Mouse (Mus musculus): ENCODE data around the gene H2afv. TPM values are rescaled to one million over a fixed set of nuclear protein-coding genes. Genes with fewer than 3 reads are reported as not detected.

The H2afv gene
- total RNA-seq, 1 experiment = 192 TPM

GRCm38 (mm10) chr11:6474381-6474780 lies 30.1 kb upstream of the H2afv start:
- Histone ChIP-seq H3K36me3 (ENCODE audit: control insufficient read depth, insufficient read depth, low read length, poor library complexity, severe bottlenecking) (peaks cover 9% of the 10 kb centered on the region), H3K9ac (ENCODE audit: insufficient read depth, low read depth, low read length, poor library complexity, severe bottlenecking) (peak overlapping the region; percentile 80; the same call in 1 of the 2 replicates), H3K9me3 (ENCODE audit: control insufficient read depth, insufficient read depth, low read depth, low read length) (no peaks in the 10 kb centered on the region), H3K4me1 (ENCODE audit: control insufficient read depth in 2 of 2, insufficient read depth in 2 of 2, low read length in 2 of 2, poor library complexity in 1 of 2) (peaks cover 6 to 22% of the 10 kb centered on the region in 2 experiments), H3K27ac (ENCODE audit: insufficient read depth, low read depth, low read length, poor library complexity, severe bottlenecking) (peak overlapping the region; percentile 84; the same call in 1 of the 2 replicates), H3K4me3 (ENCODE audit: insufficient read depth in 1 of 2, low read depth in 1 of 2, low read length in 2 of 2, poor library complexity in 1 of 2, severe bottlenecking in 1 of 2) (peak overlapping the region; percentile 88 to 91)
- in situ Hi-C loops (cut with MboI; ENCODE audit: low sequenced_read_pairs in 2 of 2, unreplicated experiment in 2 of 2) = no loop called here
- DNase-seq (ENCODE audit: low read depth, low spot score) = no peak
- no peak for TF ChIP-seq MAFK (IDR thresholded peaks at IDR 0.05; ENCODE audit: insufficient read depth, low read depth, low read length)
- TF ChIP-seq ZNF384 (IDR thresholded peaks at IDR 0.05; ENCODE audit: low read depth, low read length) = no peak
- no peak for TF ChIP-seq ZC3H11A (IDR thresholded peaks at IDR 0.05; ENCODE audit: borderline replicate concordance, low read depth, low read length)
- no peak for TF ChIP-seq CHD2 (IDR thresholded peaks at IDR 0.05; ENCODE audit: low read depth, low read length)
- TF ChIP-seq HCFC1 (IDR thresholded peaks at IDR 0.05; ENCODE audit: borderline replicate concordance, insufficient read depth, low read length) = no peak

- H3K36me3 ChIP-seq (ENCODE audit: control insufficient read depth, insufficient read depth, low read length, poor library complexity, severe bottlenecking) = peaks cover 9% of the 10 kb centered on the region
- H3K9ac ChIP-seq (ENCODE audit: insufficient read depth, low read depth, low read length, poor library complexity, severe bottlenecking) = no peak overlapping the region; the same call in 1 of the 2 replicates
- H3K9me3 ChIP-seq (ENCODE audit: control insufficient read depth, insufficient read depth, low read depth, low read length) = no peaks in the 10 kb centered on the region
- in situ Hi-C loops (cut with MboI; ENCODE audit: low sequenced_read_pairs in 2 of 2, unreplicated experiment in 2 of 2) = no loop called here
- no peak for DNase-seq (ENCODE audit: low read depth, low spot score)
- H3K4me3 ChIP-seq (ENCODE audit: insufficient read depth in 1 of 2, low read depth in 1 of 2, low read length in 2 of 2, poor library complexity in 1 of 2, severe bottlenecking in 1 of 2) = peak overlapping the region; percentile 44 to 91; a peak in 3 of 4 replicates
- no peak for TF ChIP-seq CHD2 (IDR thresholded peaks at IDR 0.05; ENCODE audit: low read depth, low read length)
- TF ChIP-seq HCFC1 (IDR thresholded peaks at IDR 0.05; ENCODE audit: borderline replicate concordance, insufficient read depth, low read length) = no peak
- TF ChIP-seq ZNF384 (IDR thresholded peaks at IDR 0.05; ENCODE audit: low read depth, low read length) = no peak
- TF ChIP-seq ZC3H11A (IDR thresholded peaks at IDR 0.05; ENCODE audit: borderline replicate concordance, low read depth, low read length) = no peak
- no peak for TF ChIP-seq MAFK (IDR thresholded peaks at IDR 0.05; ENCODE audit: insufficient read depth, low read depth, low read length)
- H3K4me1 ChIP-seq (ENCODE audit: control insufficient read depth in 2 of 2, insufficient read depth in 2 of 2, low read length in 2 of 2, poor library complexity in 1 of 2) = peaks cover 6 to 22% of the 10 kb centered on the region in 2 experiments
- H3K27ac ChIP-seq (ENCODE audit: insufficient read depth, low read depth, low read length, poor library complexity, severe bottlenecking) = no peak overlapping the region
Measured at GRCm38 (mm10) chr11:6472076-6472475, 27.8 kb upstream of the H2afv start.

- no peak for DNase-seq (ENCODE audit: low read depth, low spot score)
- Histone ChIP-seq H3K36me3 (ENCODE audit: control insufficient read depth, insufficient read depth, low read length, poor library complexity, severe bottlenecking) (peaks cover 11% of the 10 kb centered on the region), H3K4me3 (ENCODE audit: insufficient read depth in 1 of 2, low read depth in 1 of 2, low read length in 2 of 2, poor library complexity in 1 of 2, severe bottlenecking in 1 of 2) (no peak overlapping the region; a peak in 1 of 4 replicates), H3K9ac (ENCODE audit: insufficient read depth, low read depth, low read length, poor library complexity, severe bottlenecking) (no peak overlapping the region), H3K27ac (ENCODE audit: insufficient read depth, low read depth, low read length, poor library complexity, severe bottlenecking) (no peak overlapping the region), H3K9me3 (ENCODE audit: control insufficient read depth, insufficient read depth, low read depth, low read length) (no peaks in the 10 kb centered on the region), H3K4me1 (ENCODE audit: control insufficient read depth in 2 of 2, insufficient read depth in 2 of 2, low read length in 2 of 2, poor library complexity in 1 of 2) (peaks cover 6 to 22% of the 10 kb centered on the region in 2 experiments; a peak in 3 of 4 replicates)
- TF ChIP-seq ZC3H11A (IDR thresholded peaks at IDR 0.05; ENCODE audit: borderline replicate concordance, low read depth, low read length) (no peak), MAFK (IDR thresholded peaks at IDR 0.05; ENCODE audit: insufficient read depth, low read depth, low read length) (no peak), CHD2 (IDR thresholded peaks at IDR 0.05; ENCODE audit: low read depth, low read length) (no peak), ZNF384 (IDR thresholded peaks at IDR 0.05; ENCODE audit: low read depth, low read length) (no peak), HCFC1 (IDR thresholded peaks at IDR 0.05; ENCODE audit: borderline replicate concordance, insufficient read depth, low read length) (no peak)
- in situ Hi-C loops (cut with MboI; ENCODE audit: low sequenced_read_pairs in 2 of 2, unreplicated experiment in 2 of 2) = no loop called here
Measured at GRCm38 (mm10) chr11:6471493-6471892, 27.2 kb upstream of the H2afv start.

GRCm38 (mm10) chr11:6471054-6471453 lies 26.8 kb upstream of the H2afv start:
- TF ChIP-seq ZC3H11A (IDR thresholded peaks at IDR 0.05; ENCODE audit: borderline replicate concordance, low read depth, low read length) = no peak
- no peak for TF ChIP-seq CHD2 (IDR thresholded peaks at IDR 0.05; ENCODE audit: low read depth, low read length)
- no peak for TF ChIP-seq ZNF384 (IDR thresholded peaks at IDR 0.05; ENCODE audit: low read depth, low read length)
- TF ChIP-seq HCFC1 (IDR thresholded peaks at IDR 0.05; ENCODE audit: borderline replicate concordance, insufficient read depth, low read length) = no peak
- no peak for TF ChIP-seq MAFK (IDR thresholded peaks at IDR 0.05; ENCODE audit: insufficient read depth, low read depth, low read length)
- Histone ChIP-seq H3K9me3 (ENCODE audit: control insufficient read depth, insufficient read depth, low read depth, low read length) (no peaks in the 10 kb centered on the region), H3K9ac (ENCODE audit: insufficient read depth, low read depth, low read length, poor library complexity, severe bottlenecking) (no peak overlapping the region; the same call in 1 of the 2 replicates), H3K4me3 (ENCODE audit: insufficient read depth in 1 of 2, low read depth in 1 of 2, low read length in 2 of 2, poor library complexity in 1 of 2, severe bottlenecking in 1 of 2) (peak overlapping the region in 1 of 2 experiments; percentile 17; a peak in 1 of 4 replicates), H3K27ac (ENCODE audit: insufficient read depth, low read depth, low read length, poor library complexity, severe bottlenecking) (no peak overlapping the region), H3K4me1 (ENCODE audit: control insufficient read depth in 2 of 2, insufficient read depth in 2 of 2, low read length in 2 of 2, poor library complexity in 1 of 2) (peaks cover 6 to 22% of the 10 kb centered on the region in 2 experiments; a peak in 3 of 4 replicates), H3K36me3 (ENCODE audit: control insufficient read depth, insufficient read depth, low read length, poor library complexity, severe bottlenecking) (peaks cover 11% of the 10 kb centered on the region)
- in situ Hi-C loops (cut with MboI; ENCODE audit: low sequenced_read_pairs in 2 of 2, unreplicated experiment in 2 of 2) = no loop called here
- no peak for DNase-seq (ENCODE audit: low read depth, low spot score)
